Mouse (Mus musculus): Measurements from ENCODE around the gene Krtap1-3. TPM values are rescaled to one million over a fixed set of nuclear protein-coding genes. Genes with fewer than 3 reads are reported as not detected.

Krtap1-3 gene
- total RNA-seq, 2 experiments from 2014 or later: not detected

DNA sequence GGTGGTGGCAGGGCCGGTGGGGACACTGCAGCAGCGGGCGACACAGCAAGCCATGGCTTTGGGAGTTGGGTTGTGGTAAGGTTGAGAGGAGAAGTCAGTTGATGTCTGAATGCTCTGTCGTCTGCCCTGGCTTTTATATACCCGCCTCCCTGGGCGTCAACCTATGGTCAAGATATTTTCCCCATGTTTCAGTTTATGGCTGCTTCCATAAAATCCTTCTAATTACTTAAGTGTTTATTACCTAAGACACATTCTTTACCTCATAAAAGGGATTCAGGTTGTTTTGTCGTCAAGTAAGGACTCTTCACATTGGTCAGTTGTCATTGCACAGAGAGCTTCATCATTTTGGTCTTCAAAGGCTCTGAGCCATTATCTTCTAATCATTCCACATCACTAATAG, 24.6 kb downstream of the Krtap1-3 start, which contains the start of gene Krtap3-1:
TSS of gene Krtap3-1 (minus strand) at position 101 of the 400 bp plus-strand sequence.
- intact Hi-C loops (cut with DNase I): no loop called here
- no peak for DNase-seq (ENCODE audit: extremely low spot score in 1 of 2, low spot score in 2 of 2)

DNA sequence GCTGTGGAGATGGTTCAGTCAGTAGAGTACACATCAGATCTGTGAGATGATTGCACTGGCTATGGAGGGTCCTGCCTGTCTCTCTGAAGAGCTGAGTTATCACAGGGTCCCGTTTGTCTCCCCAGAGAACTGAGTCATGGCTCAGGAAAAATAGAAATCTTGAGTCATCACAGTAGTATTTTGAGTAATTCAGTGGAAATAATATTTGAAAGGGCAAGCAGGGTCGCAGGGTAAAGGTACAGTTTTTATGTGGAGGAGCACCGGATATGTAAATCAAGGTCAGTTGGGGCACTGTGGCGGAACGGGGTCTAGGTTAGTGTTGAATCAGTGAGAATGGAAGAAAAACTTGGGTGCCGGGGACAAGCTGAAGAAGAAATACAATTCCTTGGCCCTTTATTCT, 28.6 kb downstream of the Krtap1-3 start:
- no peak for DNase-seq (ENCODE audit: extremely low spot score in 1 of 2, low spot score in 2 of 2)
- intact Hi-C loops (cut with DNase I): no loop called here

- DNase-seq (ENCODE audit: extremely low spot score in 1 of 2, low spot score in 2 of 2): no peak
- intact Hi-C loops (cut with DNase I): no loop called here
Measured at GRCm38 (mm10) chr11:99559366-99559765, 31.8 kb downstream of the Krtap1-3 start, which contains the start of gene Gm11939. Gene Gm11939 (minus strand): TSS chr11:99559466.

DNA sequence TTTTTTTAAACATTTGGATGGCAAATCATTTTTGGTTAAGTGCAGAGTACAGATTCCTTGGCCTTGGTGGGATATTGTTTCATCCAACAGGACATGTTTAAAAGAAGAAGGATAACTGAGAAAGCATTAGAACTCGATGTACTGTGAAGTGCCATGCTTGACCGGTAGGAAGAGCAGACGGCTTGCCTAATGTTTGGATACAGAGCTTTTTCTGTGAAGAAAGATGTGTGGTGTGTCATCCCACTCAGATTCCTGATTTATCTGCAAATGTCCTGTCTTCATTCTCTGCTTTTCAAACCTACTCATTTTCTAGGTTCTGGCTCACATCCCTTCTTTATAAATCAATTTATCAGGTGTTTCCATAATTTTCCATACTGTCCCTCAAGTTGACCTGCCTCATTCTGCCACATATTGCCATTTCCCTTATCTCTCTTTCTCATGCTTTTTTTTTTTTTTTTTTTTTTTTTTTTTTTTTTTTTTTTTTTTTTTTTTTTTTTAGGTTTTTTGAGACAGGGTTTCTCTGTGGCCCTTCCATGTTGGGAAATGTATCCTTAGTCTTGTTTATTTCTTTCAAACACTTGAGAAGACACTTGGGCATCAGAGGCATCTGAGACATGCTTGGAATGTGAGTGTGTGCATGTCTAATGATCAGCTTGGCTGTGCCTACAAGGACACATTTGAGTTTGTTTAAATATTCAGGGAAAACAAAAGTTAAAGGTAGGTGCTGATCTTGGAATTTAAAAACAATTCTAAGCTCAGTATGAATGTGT, 33.0 kb downstream of the Krtap1-3 start:
- DNase-seq (ENCODE audit: extremely low spot score in 1 of 2, low spot score in 2 of 2): no peak

DNA sequence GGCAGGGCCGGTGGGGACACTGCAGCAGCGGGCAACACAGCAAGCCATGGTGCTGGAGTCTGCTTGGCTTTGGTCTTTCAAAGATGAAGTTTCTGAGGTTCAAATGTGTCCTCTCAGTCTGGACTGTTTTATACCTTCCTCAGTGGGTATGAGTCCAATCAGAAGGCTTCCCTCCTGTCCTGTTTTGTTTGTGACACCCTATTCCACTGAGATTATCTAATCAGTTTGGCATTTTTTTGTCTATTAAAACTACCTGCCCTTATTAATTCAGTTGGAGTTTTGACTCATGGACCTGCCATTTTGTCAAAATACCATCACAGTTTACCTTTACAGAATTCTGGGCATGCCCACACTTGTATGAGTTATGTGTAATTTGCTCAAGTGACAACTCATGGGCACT, 34.4 kb downstream of the Krtap1-3 start, which contains the start of gene Krtap3-2:
TSS of gene Krtap3-2 (minus strand) at position 101 of the 400 bp plus-strand sequence.
- DNase-seq (ENCODE audit: extremely low spot score in 1 of 2, low spot score in 2 of 2): no peak
- intact Hi-C loops (cut with DNase I): no loop called here

More for the DNA sequence above, 33.0 kb downstream of the Krtap1-3 start:
- intact Hi-C loops (cut with DNase I): no loop called here

DNA sequence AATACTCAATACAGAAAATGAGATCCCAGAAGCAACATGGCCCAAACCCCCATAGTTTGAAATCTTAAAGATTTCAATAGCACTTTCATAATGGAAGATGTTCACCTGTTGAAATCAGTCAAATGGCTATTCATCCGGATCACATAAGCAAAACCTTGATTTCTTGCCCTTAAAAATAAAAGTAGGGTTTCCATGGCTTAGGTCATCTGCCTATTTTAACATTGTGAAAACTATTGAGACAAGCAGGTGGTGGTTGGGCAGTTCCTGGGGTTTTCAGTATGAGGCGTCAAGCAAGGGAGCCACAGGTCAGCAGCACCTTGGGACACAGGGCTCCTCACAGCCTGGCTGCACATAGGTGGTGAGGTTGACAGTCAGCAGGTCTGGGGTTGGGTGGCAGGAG, 34.9 kb downstream of the Krtap1-3 start:
- DNase-seq (ENCODE audit: extremely low spot score in 1 of 2, low spot score in 2 of 2): no peak
- intact Hi-C loops (cut with DNase I): no loop called here

DNA sequence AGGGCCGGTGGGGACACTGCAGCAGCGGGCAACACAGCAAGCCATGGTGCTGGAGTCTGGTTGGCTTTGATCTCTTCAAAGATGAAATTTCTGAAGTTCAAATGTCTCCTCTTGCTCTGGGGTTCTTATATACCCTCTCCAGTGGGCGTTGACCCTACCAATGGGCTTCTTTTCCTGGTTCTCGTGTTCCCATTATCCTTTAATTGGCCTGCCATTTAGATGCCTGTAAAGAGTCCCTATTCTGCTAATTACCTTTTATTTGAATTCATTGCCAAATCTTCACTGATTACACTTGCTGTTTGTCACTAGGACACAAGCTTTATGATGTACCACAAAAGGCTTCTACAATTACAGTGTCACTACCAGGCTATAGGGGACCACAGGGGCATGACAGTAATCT, 40.4 kb downstream of the Krtap1-3 start, which contains the start of gene Krtap3-3:
TSS of gene Krtap3-3 (minus strand) at position 101 of the 400 bp plus-strand sequence.
- intact Hi-C loops (cut with DNase I): no loop called here
- no peak for DNase-seq (ENCODE audit: extremely low spot score in 1 of 2, low spot score in 2 of 2)

GRCm38 (mm10) chr11:99547892-99548291, 43.2 kb downstream of the Krtap1-3 start:
- no peak for DNase-seq (ENCODE audit: extremely low spot score in 1 of 2, low spot score in 2 of 2)
- intact Hi-C loops (cut with DNase I): no loop called here

Other genes starting within 250 kb of the Krtap1-3 start
- gene Krt27, start 240.2 kb downstream of the Krtap1-3 start, total RNA-seq (2021): not detected
- under 1 TPM in 1 of 2 experiments, not detected in 1; 0.28 TPM for gene Krt28, start 216.4 kb downstream of the Krtap1-3 start, total RNA-seq (2021)
- gene Krt10, start 202.0 kb downstream of the Krtap1-3 start, total RNA-seq (2021): 10 to 100 TPM; 10.6 to 11.3 TPM
- gene Krt12, start 169.1 kb downstream of the Krtap1-3 start, total RNA-seq (2021): 1 to 10 TPM; 6.0 to 6.3 TPM
- gene Krt20, start 153.2 kb downstream of the Krtap1-3 start, total RNA-seq (2021): not detected
- not detected for gene Krt23, start 98.2 kb downstream of the Krtap1-3 start, total RNA-seq (2021)
- not detected for gene Krt39, start 70.0 kb downstream of the Krtap1-3 start, total RNA-seq (2021)
- gene Krt40, start 48.2 kb downstream of the Krtap1-3 start, total RNA-seq (2021): not detected
- gene Krtap3-3, start 40.5 kb downstream of the Krtap1-3 start, total RNA-seq (2021): not detected
- not detected for gene Krtap3-2, start 34.5 kb downstream of the Krtap1-3 start, total RNA-seq (2021)
- gene Gm11939, start 31.9 kb downstream of the Krtap1-3 start, total RNA-seq (2021): not detected
- not detected for gene Krtap3-1, start 24.7 kb downstream of the Krtap1-3 start, total RNA-seq (2021)
- gene Krtap1-5, start 10.3 kb downstream of the Krtap1-3 start, total RNA-seq (2021): not detected
- not detected for gene Krtap1-4, start 7.7 kb downstream of the Krtap1-3 start, total RNA-seq (2021)
- not detected for gene Krtap9-3, start 6.8 kb upstream of the Krtap1-3 start, total RNA-seq (2021)
- gene Gm11938, start 12.0 kb upstream of the Krtap1-3 start, total RNA-seq (2021): not detected
- not detected for gene Gm11937, start 18.9 kb upstream of the Krtap1-3 start, total RNA-seq (2021)
- not detected for gene Krtap2-4, start 23.5 kb upstream of the Krtap1-3 start, total RNA-seq (2021)
- not detected for gene Gm11562, start 29.1 kb upstream of the Krtap1-3 start, total RNA-seq (2021)
- not detected for gene Krtap4-1, start 36.9 kb upstream of the Krtap1-3 start, total RNA-seq (2021)
- gene Krtap4-2, start 43.7 kb upstream of the Krtap1-3 start, total RNA-seq (2021): not detected
- gene Krtap4-7, start 52.8 kb upstream of the Krtap1-3 start, total RNA-seq (2021): not detected
- not detected for gene Gm11555, start 58.9 kb upstream of the Krtap1-3 start, total RNA-seq (2021)
- gene Gm11563, start 67.6 kb upstream of the Krtap1-3 start, total RNA-seq (2021): not detected
- not detected for gene Krtap4-6, start 74.6 kb upstream of the Krtap1-3 start, total RNA-seq (2021)
- not detected for gene Gm14190, start 99.4 kb upstream of the Krtap1-3 start, total RNA-seq (2021)
- not detected for gene Gm14180, start 143.0 kb upstream of the Krtap1-3 start, total RNA-seq (2021)
- not detected for gene Gm11595, start 181.6 kb upstream of the Krtap1-3 start, total RNA-seq (2021)
- gene Krtap4-8, start 189.4 kb upstream of the Krtap1-3 start, total RNA-seq (2021): not detected
- not detected for gene Krtap4-9, start 193.9 kb upstream of the Krtap1-3 start, total RNA-seq (2021)
- not detected for gene Gm11596, start 202.1 kb upstream of the Krtap1-3 start, total RNA-seq (2021)
- not detected for gene Gm11569, start 207.6 kb upstream of the Krtap1-3 start, total RNA-seq (2021)
- not detected for gene Gm11554, start 213.1 kb upstream of the Krtap1-3 start, total RNA-seq (2021)
- gene Krtap4-13, start 218.6 kb upstream of the Krtap1-3 start, total RNA-seq (2021): not detected
- gene Gm11564, start 224.3 kb upstream of the Krtap1-3 start, total RNA-seq (2021): not detected
- not detected for gene 2300003K06Rik, start 246.7 kb upstream of the Krtap1-3 start, total RNA-seq (2021)